Mouse (Mus musculus) layer of hippocampus, adult 9-11 months (tissue): ENCODE data around the gene Fam193a.

ENCODE experiments used
- DNase-seq: peaks from one replicate; pipeline ENCODE4 v3.0.0; 2022

Fam193a gene

GRCm38 (mm10) chr5:34524511-34524910 is 154.8 kb downstream of the Fam193a start:
- no peak for DNase-seq

GRCm38 (mm10) chr5:34525663-34526476 is 156.1 kb downstream of the Fam193a start, which contains the start of gene Sh3bp2:
Sh3bp2 (plus strand) TSS chr5:34525838.
- DNase-seq, result peak; percentile 92

GRCm38 (mm10) chr5:34526477-34526775 is 156.7 kb downstream of the Fam193a start:
- DNase-seq, result no peak

- DNase-seq, result no peak
Measured at GRCm38 (mm10) chr5:34527352-34527751, 157.6 kb downstream of the Fam193a start.

- DNase-seq, result no peak
Measured at GRCm38 (mm10) chr5:34528724-34529123, 159.0 kb downstream of the Fam193a start.

- no peak for DNase-seq
Measured at GRCm38 (mm10) chr5:34530116-34530515, 160.4 kb downstream of the Fam193a start.

- DNase-seq, result no peak
Measured at GRCm38 (mm10) chr5:34530687-34531086, 161.0 kb downstream of the Fam193a start.

- DNase-seq, result no peak
Measured at GRCm38 (mm10) chr5:34533066-34533465, 163.3 kb downstream of the Fam193a start.

- peak; percentile 92 for DNase-seq
Measured at GRCm38 (mm10) chr5:34533820-34534219, 164.1 kb downstream of the Fam193a start.

GRCm38 (mm10) chr5:34534776-34535581 is 165.2 kb downstream of the Fam193a start:
- DNase-seq, result peak; percentile 57

GRCm38 (mm10) chr5:34535831-34536230 is 166.1 kb downstream of the Fam193a start:
- DNase-seq, result no peak
